Mouse (Mus musculus): Measurements from ENCODE around the gene Babam1.

Gene Babam1

DNA sequence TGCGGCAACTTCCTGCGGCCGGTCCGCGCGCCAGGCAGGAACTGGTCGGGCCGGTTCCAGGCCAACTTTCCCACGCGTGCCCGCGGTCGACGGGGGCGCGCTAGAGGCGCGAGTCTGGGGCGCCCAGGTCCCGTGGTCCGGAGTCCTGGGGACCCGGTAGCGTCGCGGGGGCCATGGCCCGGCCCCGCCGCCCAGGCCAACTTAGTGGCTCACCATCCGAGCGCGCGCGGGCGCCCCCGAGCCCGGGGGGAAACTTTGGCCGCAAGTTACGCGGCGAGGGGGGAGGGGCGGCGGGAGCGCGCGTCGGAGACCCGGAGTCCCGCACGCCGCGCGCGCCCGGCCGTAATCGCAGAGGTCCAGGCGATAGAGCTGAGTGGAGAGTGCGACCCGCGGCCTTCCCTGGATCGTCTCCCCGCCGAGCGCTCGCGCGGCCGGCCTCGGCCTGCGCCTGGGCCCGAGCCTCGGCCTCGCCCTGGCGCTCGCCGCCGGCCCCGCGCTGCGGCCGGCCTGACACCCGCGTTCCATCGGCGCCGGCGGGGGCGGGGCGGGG, 15.2 kb upstream of the Babam1 start, which contains the start of gene Nr2f6:
Gene Nr2f6, minus strand, starts transcription at position 540 of the 550 bp plus-strand sequence.
- peak; percentile 83 for DNase-seq (ENCODE audit: low spot score)

DNA sequence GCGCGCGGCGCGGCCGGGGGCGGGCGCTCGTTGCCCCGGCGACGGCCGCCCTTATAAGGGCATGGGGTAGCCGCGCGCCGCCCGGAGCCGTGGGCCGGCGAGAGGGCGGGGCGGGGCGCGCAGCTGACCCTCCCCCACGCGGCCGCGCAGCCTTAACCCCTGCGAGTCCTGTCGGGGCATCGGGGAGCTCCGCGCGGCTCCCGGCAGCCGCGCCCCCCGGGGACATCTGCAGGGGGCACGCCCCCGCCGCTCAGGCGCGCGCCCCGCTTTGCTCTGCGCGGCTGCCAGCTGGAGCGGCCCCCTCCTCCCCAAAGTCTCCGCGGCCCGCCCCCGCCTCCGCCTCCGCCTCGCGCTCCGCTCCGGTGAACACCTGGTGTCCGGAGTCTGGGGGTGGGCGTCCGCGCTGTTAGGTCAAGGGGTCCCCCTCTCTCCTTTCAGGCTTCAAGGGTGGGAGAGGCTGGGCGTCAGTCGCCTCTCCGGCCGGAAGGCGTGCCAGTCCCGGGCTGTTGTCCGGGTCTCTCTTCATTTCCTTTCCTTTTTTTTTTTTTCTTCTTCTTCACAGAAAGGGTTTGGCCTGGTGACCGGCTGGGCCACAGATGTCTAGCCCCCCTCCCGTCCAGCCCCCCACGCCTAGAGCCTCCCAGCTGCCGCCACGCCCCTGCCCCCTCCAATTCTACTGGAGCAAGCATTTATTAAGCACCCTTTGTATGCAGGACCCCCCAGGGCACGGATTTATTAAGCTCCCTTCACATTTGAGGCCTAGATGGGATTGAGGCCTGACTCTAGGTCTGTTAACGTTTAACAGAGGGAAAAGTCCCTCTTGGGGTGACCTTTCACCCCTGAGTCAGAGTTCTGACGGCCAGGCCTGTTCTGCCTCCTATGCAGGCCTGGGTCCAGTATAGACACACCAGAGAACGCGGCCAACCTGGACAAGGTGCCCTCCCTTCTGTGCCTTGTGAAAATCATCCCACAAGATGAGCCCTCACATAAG, 14.4 kb upstream of the Babam1 start:
- peak; percentile 91 for DNase-seq (ENCODE audit: low spot score)

DNA sequence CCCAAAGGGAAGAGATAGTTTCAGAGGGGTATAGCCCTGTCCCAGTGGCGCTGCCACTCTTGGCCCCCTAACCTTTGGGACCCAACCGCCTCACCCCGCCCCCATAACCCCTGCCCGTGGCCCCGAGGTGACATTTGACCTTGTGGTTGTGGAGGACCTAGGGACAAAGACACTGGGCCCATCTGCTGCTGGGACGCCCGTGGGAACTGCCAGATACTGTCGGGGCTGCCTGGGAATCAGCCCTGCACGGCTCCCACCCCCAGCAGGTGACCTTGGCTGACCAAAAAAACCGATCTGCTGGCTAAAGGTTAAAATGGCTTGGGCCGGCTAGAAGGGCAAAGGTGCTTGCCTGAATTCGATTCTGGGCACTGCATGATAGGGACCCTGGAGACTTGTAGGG, 13.3 kb upstream of the Babam1 start:
- DNase-seq (ENCODE audit: low spot score) = peak; percentile 65

DNA sequence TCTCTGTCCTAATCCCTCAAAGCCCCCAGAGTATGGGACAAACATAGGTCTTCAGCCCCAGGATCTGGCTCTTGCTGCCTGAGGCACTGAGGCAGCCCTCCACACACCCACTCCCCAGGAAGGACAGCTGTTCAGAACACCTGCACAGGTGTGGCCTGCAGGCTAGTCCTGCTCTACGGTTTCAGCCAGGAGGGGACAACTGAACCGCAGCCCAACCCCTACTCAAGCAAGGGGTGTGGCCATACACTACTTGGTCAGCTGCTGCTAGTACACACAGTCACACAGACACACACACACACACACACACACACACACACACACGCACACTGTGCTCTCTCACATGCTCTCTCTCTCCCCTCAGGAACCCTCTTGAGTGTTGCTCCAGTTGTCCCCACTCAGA, 12.8 kb upstream of the Babam1 start:
- DNase-seq (ENCODE audit: low spot score) = no peak

DNA sequence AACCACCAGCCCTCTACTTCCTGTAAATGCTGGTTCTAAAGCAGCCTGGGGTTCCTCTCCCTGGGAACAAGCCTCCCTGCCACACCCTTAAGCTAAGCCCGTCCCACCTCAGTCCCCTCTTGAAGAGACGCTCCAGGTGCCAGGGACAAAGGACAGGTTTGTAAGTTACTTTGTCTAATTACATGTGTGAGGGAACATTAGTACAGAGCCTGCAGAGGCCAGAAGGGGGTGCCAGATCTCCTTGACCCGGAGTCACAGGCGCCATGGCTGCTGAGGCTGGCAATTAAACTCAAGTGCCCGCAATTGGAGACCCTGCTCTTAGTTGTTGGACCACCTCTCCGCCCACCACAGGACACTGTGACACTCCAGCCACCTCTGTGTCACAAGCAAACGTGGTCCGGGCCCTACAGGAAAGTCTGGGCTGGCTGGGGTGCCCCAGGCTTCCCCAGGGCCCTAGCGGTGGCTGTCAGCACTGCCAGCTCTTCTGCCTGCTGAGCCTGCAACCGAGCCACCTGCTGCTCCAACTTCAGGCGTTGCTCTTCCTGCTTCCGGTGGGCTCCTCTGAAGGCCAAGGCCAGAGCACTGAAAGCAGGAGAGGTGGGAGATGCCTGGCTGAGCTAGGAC, 11.3 kb upstream of the Babam1 start:
- no peak for DNase-seq (ENCODE audit: low spot score)

DNA sequence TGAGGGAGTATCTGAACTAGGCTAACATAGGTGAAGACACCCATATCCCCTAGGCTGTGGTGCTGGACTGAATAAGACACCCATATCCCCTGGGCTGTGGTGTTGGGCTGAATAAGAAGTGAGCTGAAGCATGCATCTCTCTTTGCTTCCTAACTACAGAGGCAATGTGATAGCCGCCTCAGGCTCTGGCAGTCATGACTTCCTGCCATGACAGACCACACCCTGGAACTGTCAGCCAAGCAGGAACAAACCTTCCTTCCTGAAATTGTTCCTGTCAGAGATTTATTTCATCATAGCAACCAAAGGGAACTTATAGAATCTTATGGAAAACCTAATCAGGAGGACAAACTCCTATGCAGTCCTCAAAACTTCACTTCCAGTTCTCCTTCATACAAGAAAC, 8.4 kb upstream of the Babam1 start:
- DNase-seq (ENCODE audit: low spot score) = no peak

DNA sequence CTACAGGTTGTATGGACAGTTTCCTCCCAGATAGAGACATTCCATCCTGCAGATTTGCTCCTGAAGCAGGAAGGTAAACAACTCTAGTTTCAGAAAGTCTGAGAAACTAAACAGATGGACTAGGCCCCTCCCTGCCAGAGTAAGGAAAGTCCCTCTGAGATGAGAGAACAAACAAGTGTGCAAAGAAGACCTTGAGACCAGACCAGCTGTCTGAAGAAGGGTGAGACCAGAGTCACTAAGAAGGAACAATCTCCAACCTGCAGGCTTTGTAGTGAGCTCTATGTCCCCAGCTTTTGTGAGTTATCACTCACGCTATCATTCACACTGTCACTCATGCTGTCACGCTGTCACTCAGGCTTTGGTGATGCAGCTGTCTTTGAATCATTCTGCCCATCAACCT, 5.0 kb upstream of the Babam1 start:
- DNase-seq (ENCODE audit: low spot score) = no peak

DNA sequence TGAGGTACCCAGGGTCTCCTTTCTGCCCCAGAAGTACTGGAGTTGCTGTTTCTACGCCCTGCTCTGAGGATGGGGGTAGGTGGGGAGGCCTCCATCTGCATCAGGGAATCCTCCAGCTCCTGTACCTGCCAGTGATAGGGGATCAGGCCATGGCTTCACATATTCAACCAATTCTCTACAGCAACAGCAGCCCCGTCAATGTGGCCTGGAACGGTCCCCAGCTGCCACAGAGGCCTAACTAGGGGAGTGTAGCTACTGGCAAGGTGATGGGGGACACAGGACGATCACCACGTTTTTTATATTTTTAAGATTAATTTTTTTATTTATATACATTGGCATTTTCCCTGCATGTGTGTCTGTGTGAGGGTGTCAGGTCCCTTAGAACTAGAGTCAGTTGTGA, 4.3 kb upstream of the Babam1 start:
- no peak for DNase-seq (ENCODE audit: low spot score)

DNA sequence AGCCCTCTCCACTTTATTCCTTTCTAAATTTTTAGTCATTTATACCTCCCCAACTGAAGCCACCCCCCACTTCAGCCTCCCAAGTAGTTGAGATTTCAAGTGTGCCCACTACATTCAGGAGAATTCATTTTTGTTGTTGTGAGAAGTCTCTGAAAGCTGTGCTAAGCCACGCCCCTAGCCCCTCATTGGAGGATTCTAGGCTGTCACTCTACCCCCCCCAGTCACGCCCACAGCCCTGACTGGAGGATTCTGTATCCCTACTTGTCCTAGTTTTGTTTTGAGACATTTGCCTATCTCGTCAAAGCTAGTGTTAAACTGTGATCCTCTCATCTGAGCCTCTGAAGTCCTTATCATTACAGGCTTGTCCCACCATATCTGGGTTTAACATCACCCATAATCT, 3.8 kb upstream of the Babam1 start:
- DNase-seq (ENCODE audit: low spot score) = no peak

DNA sequence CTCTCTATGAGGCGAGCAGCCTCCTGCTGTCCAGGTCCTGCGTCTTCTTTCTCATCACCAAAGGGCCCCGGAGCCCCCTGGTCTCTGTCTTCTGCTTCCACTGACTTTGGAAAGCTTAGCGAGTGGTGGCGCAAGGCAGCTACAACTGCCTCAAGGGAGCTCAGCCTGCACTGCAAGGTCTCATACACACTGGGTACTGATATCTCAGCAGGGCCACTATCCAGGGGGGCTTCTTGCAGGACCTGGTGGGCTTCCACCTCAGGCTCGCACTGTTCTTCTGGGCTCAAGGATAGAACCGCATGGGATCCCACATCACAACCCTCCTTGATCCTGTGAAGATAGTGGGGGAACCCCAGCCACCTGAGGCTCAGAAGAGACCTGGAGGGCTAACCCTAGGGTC, 2.2 kb upstream of the Babam1 start:
- no peak for DNase-seq (ENCODE audit: low spot score)

DNA sequence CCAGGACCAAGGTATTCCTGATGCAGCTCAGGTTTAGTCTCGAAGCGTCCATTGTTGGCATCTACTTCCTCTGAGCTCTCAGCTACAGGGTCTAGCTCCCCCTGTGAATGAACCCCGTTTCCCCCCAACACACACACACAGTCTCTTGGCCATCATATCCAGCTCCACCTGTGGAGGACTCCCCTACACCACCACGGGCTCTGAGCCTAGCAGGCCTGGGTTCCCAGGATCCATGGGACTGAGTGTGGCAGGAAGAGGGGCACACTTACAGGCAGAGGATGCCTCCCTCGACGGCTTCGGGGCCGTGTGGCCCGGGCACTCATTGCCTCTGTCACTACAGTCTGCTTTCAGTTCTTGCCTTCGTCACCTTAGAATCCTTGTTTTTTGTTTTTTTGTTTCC, 1.6 kb upstream of the Babam1 start:
- DNase-seq (ENCODE audit: low spot score) = no peak

DNA sequence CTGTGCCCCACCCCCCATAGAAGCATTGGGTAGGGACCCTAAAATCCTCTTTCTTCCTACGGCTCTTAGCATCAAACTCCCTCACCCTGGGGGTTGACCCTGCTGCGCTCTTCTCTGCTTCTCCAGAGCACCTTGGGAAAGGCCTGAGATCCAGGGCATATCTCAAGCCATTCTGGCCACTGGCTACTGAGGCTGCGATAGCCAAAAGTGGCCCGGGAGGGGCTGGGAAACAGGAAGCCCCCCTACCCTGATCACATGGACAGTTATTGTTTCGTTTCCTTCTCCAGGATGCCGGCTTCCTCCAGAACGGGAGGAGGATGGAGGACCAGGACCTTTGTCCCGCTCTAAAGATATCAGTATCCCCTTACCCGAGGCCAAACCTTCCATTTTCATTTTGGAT, 1.0 kb upstream of the Babam1 start, which contains the start of gene Ushbp1:
Gene Ushbp1, minus strand, starts transcription at position 174 of the 400 bp plus-strand sequence.
- no peak for DNase-seq (ENCODE audit: low spot score)

DNA sequence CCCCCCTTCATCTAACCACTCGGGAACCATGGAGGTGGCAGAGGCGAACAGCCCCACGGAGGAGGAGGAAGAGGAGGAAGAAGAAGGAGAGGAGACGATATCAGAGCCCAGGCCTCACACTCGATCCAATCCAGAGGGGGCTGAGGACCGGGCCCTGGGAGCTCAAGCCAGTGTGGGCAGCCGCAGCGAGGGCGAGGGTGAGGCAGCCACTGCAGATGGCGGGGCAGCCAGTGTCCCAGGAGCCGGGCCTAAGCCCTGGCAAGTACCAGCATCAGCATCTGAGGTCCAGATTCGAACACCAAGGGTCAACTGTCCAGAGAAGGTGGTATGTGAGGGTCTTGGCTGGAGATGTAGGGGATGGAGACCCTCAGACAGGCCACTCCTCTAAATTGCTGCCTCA, 1.0 kb downstream of the Babam1 start:
- no peak for DNase-seq (ENCODE audit: low spot score)

DNA sequence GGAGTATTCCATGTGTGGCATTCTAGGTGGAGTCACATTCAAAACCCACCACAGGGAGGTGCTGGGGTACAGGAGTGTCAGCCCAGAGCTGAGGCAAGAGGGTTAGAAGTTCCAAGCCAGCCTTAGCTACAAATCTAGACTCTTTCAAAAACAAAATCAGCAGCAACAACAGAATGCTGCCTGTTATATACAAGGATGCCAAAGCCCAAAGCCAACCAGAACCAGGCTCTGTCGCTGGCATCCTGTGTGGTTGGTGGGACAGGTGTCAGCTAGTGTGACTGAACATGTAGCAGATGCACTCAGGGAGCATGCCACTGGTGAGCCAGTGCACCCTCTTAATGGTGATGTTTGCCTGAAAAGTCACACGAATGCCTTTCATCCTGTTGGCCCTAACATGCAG, 4.2 kb downstream of the Babam1 start:
- no peak for DNase-seq (ENCODE audit: low spot score)

DNA sequence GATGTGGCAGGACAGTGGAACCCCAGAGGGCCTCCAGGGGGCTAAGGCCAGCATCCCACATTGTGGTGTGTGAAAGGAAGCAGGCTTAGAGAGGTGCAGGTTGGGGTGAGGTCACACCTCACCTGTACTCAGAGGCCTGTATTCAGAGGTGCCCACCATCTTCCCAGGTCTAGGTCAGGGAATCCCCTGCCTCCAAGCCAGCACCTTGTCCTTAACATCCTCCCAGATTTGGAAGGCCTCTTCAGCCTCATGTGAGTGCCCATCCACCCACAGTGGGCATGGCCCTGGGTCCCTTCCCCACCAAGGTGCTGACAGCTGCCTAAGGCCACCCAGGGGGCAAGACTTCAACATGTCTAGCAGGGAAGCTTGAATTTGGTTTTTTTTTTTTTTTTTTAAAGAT, 4.8 kb downstream of the Babam1 start:
- DNase-seq (ENCODE audit: low spot score) = no peak

DNA sequence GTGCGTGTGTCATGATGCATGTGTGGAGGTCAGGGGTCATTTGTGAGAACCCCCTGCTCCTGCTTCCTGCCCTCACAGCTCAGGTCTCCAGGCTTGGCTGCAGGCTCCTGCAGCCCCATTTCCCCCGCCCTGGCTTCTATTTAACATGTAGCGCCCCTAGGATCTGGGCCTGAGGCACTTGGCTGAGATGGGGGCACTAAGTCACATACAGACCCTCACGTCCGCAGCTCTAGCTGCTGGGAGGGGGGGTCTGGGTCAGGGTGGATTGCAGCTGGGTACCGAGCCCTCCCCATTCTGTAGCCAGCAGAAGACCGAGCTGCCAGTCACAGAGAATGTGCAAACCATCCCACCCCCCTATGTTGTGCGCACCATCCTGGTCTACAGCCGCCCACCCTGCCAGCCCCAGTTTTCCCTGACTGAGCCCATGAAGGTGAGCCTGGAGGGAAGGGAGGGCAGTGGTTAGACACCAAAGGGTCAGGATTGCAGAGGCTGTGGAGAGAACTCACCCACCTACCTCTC, 5.8 kb downstream of the Babam1 start:
- no peak for DNase-seq (ENCODE audit: low spot score)

DNA sequence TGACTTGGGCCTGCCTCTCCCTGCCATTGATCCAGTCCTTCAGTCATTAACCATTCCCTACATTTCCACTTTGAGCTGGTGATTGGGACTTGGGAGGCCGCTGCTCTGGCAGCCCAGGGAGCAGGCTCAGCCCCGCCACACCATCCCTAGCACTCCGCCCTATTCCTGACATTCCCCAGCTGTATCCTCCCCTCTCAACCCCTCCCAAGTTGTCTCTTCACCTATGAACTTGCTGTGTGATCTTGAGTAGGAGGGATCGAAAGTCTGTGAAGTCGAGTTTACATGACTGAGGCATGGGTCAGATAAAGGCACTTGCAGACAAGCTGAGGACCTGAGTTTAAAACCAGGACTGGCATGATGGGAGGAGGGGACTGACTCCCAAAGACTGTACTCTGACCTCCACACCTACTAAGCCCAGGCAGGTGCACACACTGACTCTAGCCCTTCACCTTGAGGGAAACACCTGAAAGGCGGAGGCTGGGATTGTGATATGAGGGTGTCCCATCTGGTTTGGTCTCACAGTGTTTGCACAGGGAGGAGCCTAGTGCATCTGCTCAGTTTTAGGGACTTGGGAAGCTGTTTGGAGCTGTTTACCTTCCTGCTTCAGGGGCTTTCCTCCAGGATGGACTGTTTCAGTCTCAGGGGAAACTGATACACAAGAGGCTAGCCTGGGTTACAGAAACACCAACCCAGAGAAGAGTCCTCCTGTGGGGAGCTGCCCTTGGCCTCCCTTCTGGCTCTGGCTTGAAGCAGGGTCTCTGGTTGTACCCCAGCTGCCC, 6.6 kb downstream of the Babam1 start:
- DNase-seq (ENCODE audit: low spot score) = no peak

DNA sequence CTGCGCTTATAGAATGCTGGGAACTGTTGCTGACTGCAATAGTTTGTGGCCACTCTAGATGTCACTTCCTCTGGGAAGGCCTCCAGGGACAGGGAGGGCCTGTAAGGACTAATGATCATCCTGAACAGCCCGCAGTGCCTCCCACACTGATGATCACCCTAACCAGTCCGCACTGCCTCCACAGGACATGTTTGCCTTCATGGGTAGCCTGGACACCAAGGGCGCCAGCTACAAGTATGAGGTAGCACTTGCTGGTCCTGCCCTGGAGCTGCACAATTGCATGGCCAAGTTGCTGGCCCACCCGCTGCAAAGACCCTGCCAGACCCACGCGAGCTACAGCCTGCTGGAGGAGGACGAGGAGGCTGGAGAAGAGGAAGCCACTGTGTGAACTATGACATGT, 7.3 kb downstream of the Babam1 start:
- DNase-seq (ENCODE audit: low spot score) = no peak

DNA sequence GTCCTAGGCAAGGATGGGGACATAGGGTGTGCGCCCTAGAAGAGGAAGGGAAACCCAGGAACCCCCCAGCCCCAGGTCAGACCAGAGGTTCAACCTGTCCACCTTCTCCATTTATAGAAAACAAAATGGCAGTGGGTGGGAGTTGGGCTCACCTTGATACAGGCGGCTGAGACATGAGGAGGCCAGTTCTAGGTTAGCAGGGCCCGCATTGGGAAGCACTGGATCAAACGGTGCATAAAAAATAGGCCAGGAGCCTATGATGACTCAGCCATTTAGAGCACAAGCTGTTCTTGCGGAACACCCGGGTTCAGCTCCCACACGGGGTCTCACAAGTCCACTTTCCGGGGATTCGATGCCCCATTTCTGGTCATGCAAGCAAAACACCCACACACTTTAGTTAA, 8.3 kb downstream of the Babam1 start:
- DNase-seq (ENCODE audit: low spot score) = no peak

DNA sequence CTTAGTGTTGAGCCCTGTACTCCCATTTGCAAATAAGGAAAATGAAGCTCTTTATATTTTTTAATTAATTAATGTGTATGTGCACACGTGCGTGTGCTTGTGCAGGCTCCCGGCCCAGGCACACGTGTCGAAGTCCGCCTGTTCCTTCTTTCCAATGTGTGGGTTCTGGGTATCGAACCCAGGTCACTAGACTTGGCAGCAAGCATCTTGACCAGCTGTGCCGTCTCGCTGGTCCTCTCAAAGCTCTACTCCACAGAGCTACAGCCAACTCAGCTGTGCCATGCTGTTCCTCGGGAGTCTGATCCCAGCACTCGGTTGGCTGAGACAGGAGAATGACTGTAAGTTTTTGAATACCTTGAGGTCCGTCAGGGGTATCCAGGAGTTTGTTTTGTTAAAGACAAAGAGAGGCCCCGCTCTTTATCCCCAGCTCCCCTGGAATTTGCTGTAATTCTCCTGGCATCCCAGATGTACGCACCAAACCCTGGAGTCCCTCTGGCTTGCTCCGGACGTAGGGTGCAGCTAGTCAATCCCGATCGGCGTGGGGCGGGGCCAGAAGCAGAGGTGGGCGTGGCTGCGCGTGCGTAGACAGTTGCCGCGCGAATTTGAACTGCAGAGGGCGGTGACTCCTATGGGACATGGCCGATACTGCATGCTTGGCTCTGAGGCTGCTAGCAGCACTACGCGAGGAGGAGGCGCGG, 8.9 kb downstream of the Babam1 start, which contains the start of gene Ankle1:
Gene Ankle1, plus strand, starts transcription at position 610 of the 698 bp plus-strand sequence.
- peak; percentile 96 for DNase-seq (ENCODE audit: low spot score)

All from yolk sac, embryonic 10.5 days (tissue).